Mouse (Mus musculus) midbrain, postnatal 0 days (tissue): ENCODE results near the gene Aebp2. TPM values are rescaled to one million over a fixed set of nuclear protein-coding genes. Genes with fewer than 3 reads are reported as not detected.
"Not testable (repeated sequence)": the region's sequence is repeated elsewhere in the genome, so short reads cannot be mapped to it uniquely, and the experiment has no call there.

Experiments used
- ATAC-seq: fragments of 200-750 bp; cut with Nextera tagmentation; 2 replicates; pipeline ENCODE4 v1.8.0; 2017; ENCODE audit warnings: moderate number of reproducible peaks, mild to moderate bottlenecking, moderate TSS enrichment, moderate library complexity; ENCODE audit not compliant: low FRiP score
- DNase-seq: peaks from one replicate; pipeline ENCODE4 v3.0.0-alpha.2; 2015; ENCODE audit warnings: low spot score
- H3K27ac ChIP-seq: fragments of 300-500 bp; sonication (generic); 2 replicates; pipeline ENCODE4 v1.5.1; 2014; ENCODE audit warnings: low read depth, mild to moderate bottlenecking, low read length, mixed read lengths
- H3K27me3 ChIP-seq: fragments of 300-500 bp; sonication (generic); 2 replicates; pipeline ENCODE4 v1.6.1; 2014; ENCODE audit warnings: low read length, control low read depth, mixed read lengths; ENCODE audit not compliant: insufficient read depth
- H3K36me3 ChIP-seq: fragments of 300-500 bp; sonication (generic); 2 replicates; pipeline ENCODE4 v1.6.1; 2014; ENCODE audit warnings: low read length, control low read depth, mixed read lengths; ENCODE audit not compliant: insufficient read depth
- H3K4me1 ChIP-seq: fragments of 300-500 bp; sonication (generic); 2 replicates; pipeline ENCODE4 v1.6.1; 2014; ENCODE audit warnings: mild to moderate bottlenecking, control low read depth, antibody characterized with exemption, low read length, mixed read lengths; ENCODE audit not compliant: insufficient read depth
- H3K4me2 ChIP-seq: fragments of 300-500 bp; sonication (generic); 2 replicates; pipeline ENCODE4 v1.6.1; 2014; ENCODE audit warnings: low read depth, mild to moderate bottlenecking, low read length, mixed read lengths; ENCODE audit not compliant: poor library complexity, severe bottlenecking
- H3K4me3 ChIP-seq: fragments of 300-500 bp; sonication (generic); 2 replicates; pipeline ENCODE4 v1.5.1; 2014; ENCODE audit warnings: low read depth, mild to moderate bottlenecking, low read length, moderate library complexity
- H3K9ac ChIP-seq: fragments of 300-500 bp; sonication (generic); replicated peaks from 2 replicates; pipeline ENCODE4 v1.6.1; 2014; ENCODE audit warnings: mild to moderate bottlenecking, low read length, moderate library complexity, mixed read lengths; ENCODE audit not compliant: poor library complexity, severe bottlenecking
- H3K9me3 ChIP-seq: fragments of 300-500 bp; sonication (generic); 2 replicates; pipeline ENCODE4 v1.6.1; 2016; ENCODE audit warnings: low read length, control low read depth
- CTCF ChIP-seq: IDR thresholded peaks from 2 replicates; pipeline ENCODE4 v1.5.1; 2016; ENCODE audit warnings: antibody characterized with exemption, mild to moderate bottlenecking
- WGBS: fragments of 180-500 bp; shearing (Covaris S2); extraction: QIAGEN DNeasy Blood & Tissue Kit; methylation state at CpG from one replicate; pipeline ENCODE4 v1.1.7; 2014; 5-methylcytosine and 5-hydroxymethylcytosine counted together
- polyA plus RNA-seq: library from polyadenylated mRNA; unstranded; fragments of >200 nt; fragmentation: Nextera tagmentation; extraction: Ambion mirVana; gene quantifications from 2 replicates; pipeline ENCODE4 v1.2.1, GENCODE M21; 2015
- total RNA-seq: library from RNA; depleted of rRNA; stranded (reverse); fragments of >200 nt; gene quantifications from 2 replicates; pipeline ENCODE4 v1.2.3, GENCODE M21; 2014; rRNA removed

Gene Aebp2
- total RNA-seq (31.5 and 38.5 TPM in 2 replicates), polyA plus RNA-seq (3.9 and 5.3 TPM in 2 replicates)

DNA sequence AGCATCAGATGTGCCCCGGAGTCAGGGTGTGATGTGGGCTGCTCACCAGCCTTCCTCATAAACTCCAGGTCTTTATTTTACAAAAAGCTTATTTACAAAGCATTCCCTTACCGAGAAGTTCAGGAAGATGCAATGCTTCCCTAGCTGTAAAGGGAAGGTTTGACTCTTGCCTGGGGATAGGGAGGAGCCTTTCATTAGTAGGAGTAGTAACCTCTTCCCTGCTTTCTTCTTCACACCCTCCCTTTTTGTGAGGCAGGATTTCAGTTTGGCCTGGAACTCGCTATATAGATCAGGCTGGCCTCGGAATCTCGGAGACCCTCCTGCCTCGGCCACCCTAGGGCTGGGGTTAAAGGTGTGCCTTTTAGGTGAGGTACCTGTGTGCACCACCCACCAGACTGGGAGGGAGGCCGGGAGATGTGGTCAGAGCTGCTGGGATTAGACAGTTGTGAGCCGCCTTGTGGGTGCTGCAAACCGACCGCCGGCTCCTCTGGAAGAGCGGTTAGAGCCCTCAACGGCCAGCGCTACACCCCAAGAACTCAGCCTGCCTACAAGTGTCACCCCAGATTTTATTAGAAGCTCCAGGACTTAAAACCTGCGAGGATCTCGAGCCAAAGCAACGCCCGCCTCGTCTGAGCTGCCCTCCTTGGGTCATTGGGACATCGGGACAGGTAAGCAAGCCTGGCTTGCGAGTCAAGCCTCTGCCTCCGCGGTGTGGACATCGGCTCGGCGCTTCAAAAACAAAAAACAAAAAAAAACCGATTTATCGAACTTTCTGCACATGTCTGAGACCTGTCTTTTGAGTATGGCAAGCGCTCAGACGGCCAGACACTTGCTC is at the start of gene Aebp2:
Gene Aebp2 (plus strand): TSS at position 273 of the 835 bp plus-strand sequence.
- DNase-seq (no peak), ATAC-seq (no peak; the same call in 1 of the 2 replicates)
- 47% methylated on average over 30 of the region's 30 CpGs for WGBS
- peak within 1 kb of the TSS; percentile 98 for H3K27ac ChIP-seq
- H3K4me2 ChIP-seq: peak within 1 kb of the TSS; percentile 61
- no peak for TF ChIP-seq CTCF
- H3K4me3 ChIP-seq: peak within 1 kb of the TSS; percentile 98
- no peaks in the 10 kb centered on the region for H3K9me3 ChIP-seq
- H3K27me3 ChIP-seq: no peaks in the 10 kb centered on the region
- peaks cover 15% of the 10 kb centered on the region; the same call in 1 of the 2 replicates for H3K4me1 ChIP-seq
- H3K36me3 ChIP-seq: no peaks in the 10 kb centered on the region
- peak within 1 kb of the TSS; percentile 97 for H3K9ac ChIP-seq

DNA sequence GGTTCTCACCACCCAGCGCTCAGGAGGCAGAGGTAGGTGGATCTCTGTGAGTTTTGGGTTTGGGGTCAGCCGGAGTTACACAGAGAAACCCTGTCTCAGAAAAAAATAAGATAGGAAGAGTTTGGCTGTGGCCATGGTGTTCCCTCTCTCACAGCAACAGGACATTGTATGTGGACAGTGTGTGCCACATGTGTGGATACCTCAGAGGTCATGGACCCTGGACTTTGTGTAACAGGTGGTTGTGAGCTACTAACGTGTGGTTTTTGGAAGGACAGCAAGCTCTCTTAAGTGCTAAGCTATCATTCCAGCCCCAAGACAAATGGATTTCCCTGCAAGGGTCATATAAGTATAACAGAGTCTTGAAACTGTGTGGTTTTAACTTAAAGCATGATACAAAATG is 47.5 kb upstream of the Aebp2 start:
- H3K36me3 ChIP-seq: peaks cover 32% of the 10 kb centered on the region

DNA sequence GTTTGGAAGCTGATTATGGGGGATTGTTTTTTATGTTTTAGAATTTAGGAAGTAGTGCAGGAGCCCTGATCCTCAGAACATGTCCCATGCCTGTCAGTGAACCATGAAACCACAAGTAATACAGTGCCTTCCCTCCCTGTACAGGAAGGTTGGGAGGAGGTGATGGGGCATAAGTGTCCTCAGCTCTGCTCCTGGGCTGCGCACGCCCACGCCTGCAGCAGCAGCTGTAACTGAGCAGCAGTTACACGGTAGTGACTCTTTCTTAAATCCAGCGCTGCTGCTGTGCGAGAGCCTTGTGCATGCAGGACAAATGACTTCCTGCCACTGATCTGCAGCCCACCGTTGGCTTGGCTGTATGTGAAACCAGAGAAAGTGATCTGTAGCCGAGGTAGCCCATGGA is 46.3 kb upstream of the Aebp2 start:
- ATAC-seq (no peak), DNase-seq (no peak)
- Histone ChIP-seq H3K9ac (no peak overlapping the region), H3K27me3 (no peaks in the 10 kb centered on the region), H3K4me2 (no peak overlapping the region), H3K4me3 (no peak overlapping the region), H3K9me3 (no peaks in the 10 kb centered on the region), H3K36me3 (peaks cover 32% of the 10 kb centered on the region), H3K4me1 (no peaks in the 10 kb centered on the region), H3K27ac (no peak overlapping the region)
- 92% methylated on average over 8 of the region's 8 CpGs for WGBS
- TF ChIP-seq CTCF: no peak

More for the DNA sequence above, 47.5 kb upstream of the Aebp2 start:
- WGBS: 94% methylated on average over 3 of the region's 3 CpGs
- no peaks in the 10 kb centered on the region for H3K4me1 ChIP-seq
- H3K27me3 ChIP-seq: no peaks in the 10 kb centered on the region
- ATAC-seq: no peak
- H3K4me3 ChIP-seq: no peak overlapping the region
- H3K4me2 ChIP-seq: no peak overlapping the region
- DNase-seq: no peak
- no peaks in the 10 kb centered on the region for H3K9me3 ChIP-seq
- no peak overlapping the region for H3K9ac ChIP-seq
- H3K27ac ChIP-seq: no peak overlapping the region
- TF ChIP-seq CTCF: no peak

DNA sequence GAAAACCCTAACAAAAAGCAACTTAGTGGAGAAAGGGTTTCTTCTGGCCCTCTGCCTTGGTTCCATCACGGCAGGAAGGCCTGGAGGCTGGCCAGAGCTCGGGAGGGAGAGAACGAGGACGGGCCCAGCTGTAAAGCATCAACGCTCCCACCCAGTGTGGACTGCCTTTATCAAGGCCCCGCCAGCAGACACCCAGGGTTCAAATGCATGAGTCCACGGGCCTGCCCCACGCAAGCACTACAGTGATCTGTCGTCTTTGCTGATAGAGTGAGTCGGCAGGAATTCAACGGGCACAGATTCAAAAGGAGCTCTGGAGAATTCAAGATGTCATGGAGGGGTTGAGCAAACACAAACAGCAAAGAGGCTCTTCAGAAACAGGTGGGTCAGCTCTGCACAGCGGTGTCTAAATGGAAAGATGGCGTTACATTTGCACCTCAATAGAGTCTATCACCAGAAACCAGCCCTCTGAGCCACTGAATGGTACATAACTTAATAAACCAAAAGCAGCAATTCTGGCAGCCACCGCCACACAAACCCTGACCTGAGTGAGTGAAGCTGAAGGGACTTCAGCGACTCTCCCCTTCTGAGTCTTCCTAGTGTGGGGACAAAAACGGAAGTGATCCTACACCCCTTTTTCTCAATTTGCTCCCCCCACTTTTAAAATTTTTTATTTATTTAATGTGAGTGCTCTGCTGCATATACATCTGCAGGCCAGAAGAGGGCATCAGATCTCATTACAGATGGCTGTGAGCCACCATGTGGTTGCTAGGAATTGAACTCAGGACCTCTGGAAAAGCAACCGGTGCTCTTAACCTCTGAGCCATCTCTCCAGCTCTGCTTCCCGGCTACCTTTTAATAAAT is 45.3 kb upstream of the Aebp2 start:
- Histone ChIP-seq H3K27me3 (no peaks in the 10 kb centered on the region), H3K9ac (no peak overlapping the region)

GRCm38 (mm10) chr6:140577822-140578170 is 44.7 kb upstream of the Aebp2 start:
- no peak for TF ChIP-seq CTCF
- ATAC-seq (no peak), DNase-seq (no peak)
- no peak overlapping the region for H3K27ac ChIP-seq
- no peak overlapping the region for H3K9ac ChIP-seq
- peaks cover 35% of the 10 kb centered on the region for H3K36me3 ChIP-seq
- 86% methylated on average over 4 of the region's 4 CpGs for WGBS
- no peaks in the 10 kb centered on the region for H3K4me1 ChIP-seq
- no peak overlapping the region for H3K4me3 ChIP-seq
- H3K4me2 ChIP-seq: no peak overlapping the region
- no peaks in the 10 kb centered on the region for H3K27me3 ChIP-seq
- H3K9me3 ChIP-seq: no peaks in the 10 kb centered on the region

More for the DNA sequence above, 45.3 kb upstream of the Aebp2 start:
- no peak overlapping the region for H3K4me3 ChIP-seq
- no peak overlapping the region for H3K4me2 ChIP-seq
- ATAC-seq (no peak), DNase-seq (no peak)
- WGBS: 63% methylated on average over 18 of the region's 18 CpGs
- peaks cover 36% of the 10 kb centered on the region for H3K36me3 ChIP-seq
- peak; percentile 43 for TF ChIP-seq CTCF
- H3K27ac ChIP-seq: no peak overlapping the region
- no peaks in the 10 kb centered on the region for H3K9me3 ChIP-seq
- H3K4me1 ChIP-seq: no peaks in the 10 kb centered on the region

GRCm38 (mm10) chr6:140578985-140579384 is 43.5 kb upstream of the Aebp2 start:
- not testable (repeated sequence) for H3K4me2 ChIP-seq, H3K9me3 ChIP-seq, H3K27ac ChIP-seq, ATAC-seq, H3K27me3 ChIP-seq, H3K9ac ChIP-seq, H3K4me1 ChIP-seq, DNase-seq, H3K4me3 ChIP-seq
- peaks cover 34% of the 10 kb centered on the region for H3K36me3 ChIP-seq
